Mouse (Mus musculus): ENCODE data around the gene Cux1. TPM values are rescaled to one million over a fixed set of nuclear protein-coding genes. Genes with fewer than 3 reads are reported as not detected.
"Not testable (repeated sequence)": the region's sequence is repeated elsewhere in the genome, so short reads cannot be mapped to it uniquely, and the experiment has no call there.

The Cux1 gene
- total RNA-seq, 2 experiments from 2014 or later, result 73.6 to 80.1 TPM

- intact Hi-C loops (cut with DNase I), result no loop called here
Observed at GRCm38 (mm10) chr5:136485397-136485796, 81.9 kb downstream of the Cux1 start.

GRCm38 (mm10) chr5:136482434-136482833, 84.9 kb downstream of the Cux1 start:
- no peak for DNase-seq
- intact Hi-C loops (cut with DNase I), result no loop called here

More at GRCm38 (mm10) chr5:136485397-136485796, 81.9 kb downstream of the Cux1 start:
- no peak for DNase-seq

DNA sequence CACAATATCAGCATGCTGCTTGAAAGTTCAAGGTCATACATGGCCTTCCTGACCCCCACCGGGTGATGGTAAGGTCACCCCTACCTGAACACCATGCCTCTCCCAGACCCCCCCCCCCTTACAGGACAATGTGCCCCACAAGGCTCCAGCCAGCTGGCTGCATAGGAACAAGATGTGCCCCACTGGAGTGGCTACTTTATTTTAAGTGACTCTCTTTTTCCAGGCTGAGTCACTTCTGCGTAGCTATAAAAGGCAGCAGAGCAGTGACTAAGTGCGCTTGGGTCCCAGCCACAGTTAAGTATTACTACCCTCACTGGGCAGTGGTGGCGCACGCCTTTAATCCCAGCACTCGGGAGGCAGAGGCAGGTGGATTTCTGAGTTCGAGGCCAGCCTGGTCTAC, 86.7 kb downstream of the Cux1 start:
- DNase-seq, result no peak
- intact Hi-C loops (cut with DNase I), result no loop called here

DNA sequence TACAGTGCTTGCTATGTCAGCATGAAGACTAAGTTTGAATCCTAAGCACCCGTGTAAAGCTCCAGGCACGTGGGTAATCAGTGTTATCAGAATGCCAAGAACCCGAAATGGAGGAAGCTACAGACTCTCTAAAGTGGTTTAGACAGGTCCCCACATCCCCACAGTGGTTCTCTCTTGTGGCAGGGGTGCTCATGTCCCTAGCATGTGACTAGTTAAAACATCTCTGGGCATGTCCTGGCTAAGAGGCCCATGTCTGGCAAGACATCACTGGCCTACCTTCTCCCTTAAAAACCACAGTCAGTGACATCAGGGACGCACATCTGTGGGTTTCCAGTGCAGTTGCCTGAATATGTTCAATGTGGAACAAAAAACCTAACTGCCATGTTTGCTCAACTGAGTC, 87.5 kb downstream of the Cux1 start:
- DNase-seq, result no peak
- intact Hi-C loops (cut with DNase I), result no loop called here

- no peak for DNase-seq
- intact Hi-C loops (cut with DNase I), result no loop called here
Observed at GRCm38 (mm10) chr5:136479024-136479763, 88.1 kb downstream of the Cux1 start.

GRCm38 (mm10) chr5:136476272-136476671, 91.0 kb downstream of the Cux1 start:
- no peak for DNase-seq
- intact Hi-C loops (cut with DNase I), result no loop called here

- DNase-seq, result no peak
- intact Hi-C loops (cut with DNase I), result no loop called here
Observed at GRCm38 (mm10) chr5:136475161-136475560, 92.1 kb downstream of the Cux1 start.

- DNase-seq, result no peak
- intact Hi-C loops (cut with DNase I), result loop anchor here (5.0 kb wide), 1 partner anchor 58 kb away; no protein-coding TSS in a partner anchor
Observed at GRCm38 (mm10) chr5:136474086-136474485, 93.2 kb downstream of the Cux1 start.

DNA sequence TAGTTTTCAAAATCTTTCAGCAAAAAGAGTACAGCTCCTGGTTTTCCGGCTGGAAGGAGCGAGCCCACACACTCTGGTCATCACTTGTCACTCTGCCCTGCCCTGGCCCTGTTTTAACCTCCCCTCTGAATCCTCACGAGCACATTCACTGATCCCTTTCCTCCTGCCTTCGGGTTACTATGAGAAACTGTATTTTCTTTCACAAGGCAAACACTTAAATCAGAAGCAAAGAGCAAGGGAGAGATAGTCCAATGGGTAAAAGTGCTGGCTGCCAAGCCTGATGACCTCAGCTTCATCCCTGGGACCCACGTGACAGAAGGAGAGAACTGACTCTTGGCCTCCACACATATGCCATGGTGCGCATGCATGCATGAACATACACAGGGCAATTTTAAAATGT, 94.0 kb downstream of the Cux1 start:
- intact Hi-C loops (cut with DNase I), result loop anchor here (5.0 kb wide), 1 partner anchor 59 kb away; no protein-coding TSS in a partner anchor
- DNase-seq, result no peak

GRCm38 (mm10) chr5:136472846-136473245, 94.4 kb downstream of the Cux1 start:
- DNase-seq, result no peak
- intact Hi-C loops (cut with DNase I), result loop anchor here (5.0 kb wide), 1 partner anchor 59 kb away; no protein-coding TSS in a partner anchor

- intact Hi-C loops (cut with DNase I), result loop anchor here (5.0 kb wide), 1 partner anchor 61 kb away; no protein-coding TSS in a partner anchor
- DNase-seq, result not testable (repeated sequence)
Observed at GRCm38 (mm10) chr5:136470985-136471735, 96.1 kb downstream of the Cux1 start.

DNA sequence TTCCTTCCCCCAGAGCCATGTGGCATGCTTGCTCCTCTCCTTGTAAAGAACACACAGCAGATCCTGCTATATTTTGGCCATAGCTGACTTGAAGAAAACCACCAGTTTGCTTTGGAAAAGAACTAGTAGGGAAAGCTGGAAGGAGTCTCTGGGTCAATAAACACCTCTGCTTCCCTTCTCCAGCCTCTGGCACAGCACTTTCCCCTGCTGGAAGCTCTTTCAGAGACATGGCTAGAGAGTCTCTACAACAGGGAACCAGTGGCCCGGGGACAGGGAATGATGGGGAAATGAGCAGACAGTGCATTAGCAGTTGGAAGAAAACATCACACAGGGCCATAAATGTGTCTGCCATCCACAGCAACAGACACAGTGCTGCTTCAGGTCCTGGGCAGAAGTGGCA, 98.0 kb downstream of the Cux1 start:
- intact Hi-C loops (cut with DNase I), result no loop called here
- DNase-seq, result no peak

- no peak for DNase-seq
- intact Hi-C loops (cut with DNase I), result no loop called here
Observed at GRCm38 (mm10) chr5:136467360-136467999, 99.8 kb downstream of the Cux1 start.

DNA sequence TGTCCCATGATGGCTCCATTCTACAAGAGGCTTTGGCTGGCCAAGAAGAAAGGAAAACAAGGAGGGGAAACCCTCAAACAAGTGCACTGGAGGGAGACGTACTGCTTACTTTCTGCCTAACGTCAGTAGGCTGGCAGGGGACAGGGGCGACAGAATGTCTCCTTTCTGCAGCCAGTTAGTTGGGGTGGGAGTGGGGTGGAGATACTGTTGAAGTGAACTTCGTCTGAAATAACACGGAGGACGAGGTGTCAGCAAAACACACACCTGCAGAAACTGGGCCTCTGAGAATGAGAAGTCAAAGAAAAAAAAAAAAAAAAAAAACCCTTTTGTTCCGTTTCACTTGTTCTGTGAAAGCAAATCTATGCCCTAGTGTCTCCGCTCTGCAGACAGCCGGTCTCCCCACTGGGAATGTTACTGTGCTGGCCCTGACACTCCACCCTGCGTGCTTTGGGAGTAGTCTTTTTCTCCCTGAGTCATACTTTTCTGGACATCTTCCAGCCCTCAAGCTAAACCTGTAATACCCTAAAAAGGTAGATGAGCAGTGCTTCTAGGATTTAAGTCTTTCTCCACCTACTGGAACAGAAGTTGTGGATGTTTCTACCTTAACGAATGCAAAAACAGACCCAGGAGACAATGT, 101.4 kb downstream of the Cux1 start:
- intact Hi-C loops (cut with DNase I), result no loop called here
- no peak for DNase-seq

- DNase-seq, result no peak
- intact Hi-C loops (cut with DNase I), result no loop called here
Observed at GRCm38 (mm10) chr5:136465366-136465765, 101.9 kb downstream of the Cux1 start.

- no peak for DNase-seq
- intact Hi-C loops (cut with DNase I), result no loop called here
Observed at GRCm38 (mm10) chr5:136464849-136465248, 102.4 kb downstream of the Cux1 start.

- DNase-seq, result no peak
- intact Hi-C loops (cut with DNase I), result no loop called here
Observed at GRCm38 (mm10) chr5:136464128-136464527, 103.2 kb downstream of the Cux1 start.

- peak in 1 of 2 experiments; percentile 42 for DNase-seq
- intact Hi-C loops (cut with DNase I), result no loop called here
Observed at GRCm38 (mm10) chr5:136462613-136463012, 104.7 kb downstream of the Cux1 start.

DNA sequence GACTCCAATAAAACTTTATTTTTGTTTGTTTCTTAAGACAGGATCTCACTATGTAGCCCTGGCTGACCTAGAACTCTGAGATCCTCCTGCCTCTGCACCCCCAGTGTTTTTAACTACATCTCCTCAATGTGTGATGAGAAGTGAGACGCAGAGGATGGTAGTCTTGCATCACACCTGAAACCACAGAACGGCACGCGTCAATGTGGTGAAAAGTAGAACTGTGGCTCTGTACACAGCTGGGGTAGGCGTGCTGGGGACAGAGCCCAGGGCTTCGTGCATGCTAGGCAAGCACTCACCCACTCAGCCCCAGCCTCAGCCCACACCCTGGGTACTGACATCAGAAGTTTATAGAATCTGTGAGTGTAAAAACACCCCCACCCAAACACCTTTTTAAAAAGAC, 107.4 kb downstream of the Cux1 start:
- no peak for DNase-seq
- intact Hi-C loops (cut with DNase I), result no loop called here

- intact Hi-C loops (cut with DNase I), result no loop called here
- DNase-seq, result no peak
Observed at GRCm38 (mm10) chr5:136458893-136459499, 108.3 kb downstream of the Cux1 start.

Measured in gastrocnemius, postnatal 36 days (tissue).